Mouse (Mus musculus): Measurements from ENCODE around the gene Azgp1. TPM values are rescaled to one million over a fixed set of nuclear protein-coding genes. Genes with fewer than 3 reads are reported as not detected.

Azgp1 gene
- total and polyA plus RNA-seq, 3 experiments = not detected

GRCm38 (mm10) chr5:137936486-137936885 is 44.8 kb upstream of the Azgp1 start:
- no peak overlapping the region for H3K9ac ChIP-seq (ENCODE audit: insufficient read depth, low read depth)
- no peak overlapping the region for H3K4me2 ChIP-seq (ENCODE audit: insufficient read depth, low read depth, poor library complexity, severe bottlenecking)
- in situ Hi-C loops (cut with MboI; ENCODE audit: low pct_ligation_motif_present, low pct_unique_long_range_greater_than_20kb, low sequenced_read_pairs) = no loop called here
- no peaks in the 10 kb centered on the region for H3K36me3 ChIP-seq (replicated peaks in 1 of 2; ENCODE audit: control insufficient read depth in 1 of 2, insufficient read depth in 1 of 2, low read length in 1 of 2)
- no peaks in the 10 kb centered on the region for H3K9me3 ChIP-seq (replicated peaks; ENCODE audit: low read length)
- TF ChIP-seq RCOR1 (conservative IDR thresholded peaks at IDR 0.05; ENCODE audit: low read depth, low read length) = no peak
- TF ChIP-seq TBP (conservative IDR thresholded peaks at IDR 0.05; ENCODE audit: low read depth, low read length) = no peak
- no peak for TF ChIP-seq HCFC1 (IDR thresholded peaks at IDR 0.05; ENCODE audit: low read depth, low read length)
- TF ChIP-seq NELFE (IDR thresholded peaks at IDR 0.05; ENCODE audit: low read depth, low read length) = no peak
- TF ChIP-seq BHLHE40 (IDR thresholded peaks at IDR 0.05; ENCODE audit: low read depth, low read length) = no peak
- no peak for TF ChIP-seq SMC3 (IDR thresholded peaks at IDR 0.05; ENCODE audit: low read depth, low read length)
- TF ChIP-seq SIN3A (IDR thresholded peaks at IDR 0.05; ENCODE audit: low read length) = no peak
- TF ChIP-seq E2F4 (IDR thresholded peaks at IDR 0.05; ENCODE audit: insufficient replicate concordance, low read depth, low read length) = no peak
- TF ChIP-seq GABPA (IDR thresholded peaks at IDR 0.05; ENCODE audit: insufficient replicate concordance, low read depth, low read length) = no peak
- no peak for TF ChIP-seq MAZ (IDR thresholded peaks at IDR 0.05; ENCODE audit: low read depth, low read length)
- no peak for TF ChIP-seq ZNF384 (IDR thresholded peaks at IDR 0.05; ENCODE audit: low read depth, low read length)
- TF ChIP-seq ELF1 (IDR thresholded peaks at IDR 0.05; ENCODE audit: low read depth, low read length) = no peak
- no peak for TF ChIP-seq NRF1 (IDR thresholded peaks at IDR 0.05; ENCODE audit: low read depth, low read length)
- no peak for TF ChIP-seq MYC (IDR thresholded peaks at IDR 0.05; ENCODE audit: low read depth, low read length)
- TF ChIP-seq POLR2AphosphoS2 (IDR thresholded peaks at IDR 0.05; ENCODE audit: low read depth, low read length) = no peak
- no peak for TF ChIP-seq PAX5 (IDR thresholded peaks at IDR 0.05; ENCODE audit: low read length)
- TF ChIP-seq CHD1 (IDR thresholded peaks at IDR 0.05; ENCODE audit: low read depth, low read length) = no peak
- H3K27ac ChIP-seq (ENCODE audit: insufficient read depth, low read depth) = no peak overlapping the region
- no peak overlapping the region for H3K4me3 ChIP-seq (replicated peaks in 1 of 3; ENCODE audit: low read depth in 2 of 3, low read length in 2 of 3, poor library complexity in 1 of 3)
- peaks cover 0 to 4% of the 10 kb centered on the region in 2 experiments; a peak in 2 of 4 replicates for H3K4me1 ChIP-seq (ENCODE audit: control insufficient read depth in 1 of 2, insufficient read depth in 2 of 2)
- H3K27me3 ChIP-seq (replicated peaks) = no peaks in the 10 kb centered on the region
- dilution Hi-C loops (cut with MboI; ENCODE audit: extremely low pct_ligation_motif_present, extremely low pct_unique_long_range_greater_than_20kb, low sequenced_read_pairs) = no loop called here
- no peak for DNase-seq (ENCODE audit: extremely low read depth)
- no peaks in the 10 kb centered on the region for H3K79me2 ChIP-seq (replicated peaks; ENCODE audit: control insufficient read depth, extremely low read depth, insufficient read depth, poor library complexity, severe bottlenecking)

- DNase-seq (ENCODE audit: extremely low read depth) = peak; percentile 17
- no peaks in the 10 kb centered on the region for H3K36me3 ChIP-seq (replicated peaks in 1 of 2; ENCODE audit: control insufficient read depth in 1 of 2, insufficient read depth in 1 of 2, low read length in 1 of 2)
- TF ChIP-seq RAD21 (IDR thresholded peaks at IDR 0.05; ENCODE audit: low read depth, low read length) (peak; percentile 44), SMC3 (IDR thresholded peaks at IDR 0.05; ENCODE audit: low read depth, low read length) (peak; percentile 58), MXI1 (IDR thresholded peaks at IDR 0.05; ENCODE audit: low read depth, low read length) (no peak), POLR2AphosphoS2 (IDR thresholded peaks at IDR 0.05; ENCODE audit: low read depth, low read length) (no peak), BHLHE40 (IDR thresholded peaks at IDR 0.05; ENCODE audit: low read depth, low read length) (no peak), POLR2A (IDR thresholded peaks at IDR 0.05; ENCODE audit: low read depth, low read length) (no peak), ZC3H11A (IDR thresholded peaks at IDR 0.05; ENCODE audit: low read depth, low read length) (no peak), UBTF (IDR thresholded peaks at IDR 0.05; ENCODE audit: low read depth, low read length) (no peak), E2F4 (IDR thresholded peaks at IDR 0.05; ENCODE audit: insufficient replicate concordance, low read depth, low read length) (no peak), CHD2 (IDR thresholded peaks at IDR 0.05; ENCODE audit: low read length) (no peak), ZNF384 (IDR thresholded peaks at IDR 0.05; ENCODE audit: low read depth, low read length) (no peak), CTCF (conservative IDR thresholded peaks at IDR 0.05 in 1 of 2, IDR thresholded peaks at IDR 0.05 in 1 of 2; ENCODE audit: low read depth in 2 of 2, low read length in 2 of 2) (peak in 1 of 2 experiments; percentile 66; a peak in 3 of 4 replicates), USF2 (conservative IDR thresholded peaks at IDR 0.05; ENCODE audit: low read depth, low read length) (no peak), MAX (IDR thresholded peaks at IDR 0.05; ENCODE audit: low read length) (no peak), NRF1 (IDR thresholded peaks at IDR 0.05; ENCODE audit: low read depth, low read length) (no peak), MAZ (IDR thresholded peaks at IDR 0.05; ENCODE audit: low read depth, low read length) (no peak)
- no peak overlapping the region for H3K4me3 ChIP-seq (replicated peaks in 1 of 3; ENCODE audit: low read depth in 2 of 3, low read length in 2 of 3, poor library complexity in 1 of 3)
- dilution Hi-C loops (cut with MboI; ENCODE audit: extremely low pct_ligation_motif_present, extremely low pct_unique_long_range_greater_than_20kb, low sequenced_read_pairs) (no loop called here), in situ Hi-C loops (cut with MboI; ENCODE audit: low pct_ligation_motif_present, low pct_unique_long_range_greater_than_20kb, low sequenced_read_pairs) (no loop called here)
- no peaks in the 10 kb centered on the region for H3K9me3 ChIP-seq (replicated peaks; ENCODE audit: low read length)
- no peak overlapping the region for H3K9ac ChIP-seq (ENCODE audit: insufficient read depth, low read depth)
- no peaks in the 10 kb centered on the region for H3K27me3 ChIP-seq (replicated peaks)
- H3K79me2 ChIP-seq (replicated peaks; ENCODE audit: control insufficient read depth, extremely low read depth, insufficient read depth, poor library complexity, severe bottlenecking) = no peaks in the 10 kb centered on the region
- no peak overlapping the region for H3K27ac ChIP-seq (ENCODE audit: insufficient read depth, low read depth)
- peaks cover 0 to 9% of the 10 kb centered on the region in 2 experiments; a peak in 2 of 4 replicates for H3K4me1 ChIP-seq (ENCODE audit: control insufficient read depth in 1 of 2, insufficient read depth in 2 of 2)
- H3K4me2 ChIP-seq (ENCODE audit: insufficient read depth, low read depth, poor library complexity, severe bottlenecking) = no peak overlapping the region
These were observed 44.1 kb upstream of the Azgp1 start for GRCm38 (mm10) chr5:137937238-137937637.

Measured in CH12.LX (cell line).